Mouse (Mus musculus) embryonic fibroblast, embryonic 13.5 days (primary cell): Measurements from ENCODE around the gene Igfbpl1. TPM values are rescaled to one million over a fixed set of nuclear protein-coding genes. Genes with fewer than 3 reads are reported as not detected.

Experiments
- H3K27ac ChIP-seq: 2 replicates; pipeline ENCODE4 v1.5.1; 2012; ENCODE audit warnings: low read length, control low read depth, inconsistent platforms; ENCODE audit not compliant: insufficient read depth
- H3K4me1 ChIP-seq: 2 replicates; pipeline ENCODE4 v1.6.1; 2011; ENCODE audit warnings: low read length; ENCODE audit not compliant: control insufficient read depth, insufficient read depth
- H3K4me3 ChIP-seq: 2 replicates; pipeline ENCODE4 v1.5.1; 2011; ENCODE audit warnings: mild to moderate bottlenecking, control low read depth, low read length; ENCODE audit not compliant: insufficient read depth
- CTCF ChIP-seq: IDR thresholded peaks from 2 replicates; pipeline ENCODE4 v1.5.1; 2011; ENCODE audit warnings: mild to moderate bottlenecking, control low read depth, low read length, moderate library complexity, borderline replicate concordance; ENCODE audit not compliant: insufficient read depth
- POLR2A ChIP-seq: IDR thresholded peaks from 2 replicates; pipeline ENCODE4 v1.6.1; 2011; ENCODE audit warnings: low read depth, mild to moderate bottlenecking, control low read depth, low read length, moderate library complexity
- polyA plus RNA-seq: library from polyadenylated mRNA; stranded (reverse); fragments of >200 nt; gene quantifications from 2 replicates; pipeline ENCODE4 v1.2.4, GENCODE M21; 2011; ENCODE audit warnings: low read depth; ENCODE audit not compliant: missing spikeins, insufficient read length

The Igfbpl1 gene
- polyA plus RNA-seq, 1 experiment, result 0.49 TPM

DNA sequence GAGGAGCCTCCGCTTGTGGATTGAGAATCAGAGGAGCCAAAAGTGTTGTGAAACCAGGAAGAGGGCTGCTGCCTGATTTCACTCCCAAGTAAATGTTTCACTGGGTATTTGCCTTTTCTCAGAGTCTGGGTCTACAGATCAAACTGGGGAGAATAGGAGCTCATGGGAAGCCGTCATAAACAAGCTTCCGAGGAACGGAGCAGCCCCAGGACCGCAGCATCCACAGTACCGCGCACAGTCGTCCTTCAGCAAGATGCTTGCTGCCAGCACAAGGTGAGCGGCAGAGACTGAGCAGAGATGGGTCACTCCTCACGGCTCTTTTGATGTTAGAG is 22.1 kb upstream of the Igfbpl1 start:
- Histone ChIP-seq H3K27ac (no peak overlapping the region), H3K4me1 (peaks cover 4% of the 10 kb centered on the region), H3K4me3 (no peak overlapping the region)
- no peak for TF ChIP-seq CTCF
- no peak for TF ChIP-seq POLR2A

DNA sequence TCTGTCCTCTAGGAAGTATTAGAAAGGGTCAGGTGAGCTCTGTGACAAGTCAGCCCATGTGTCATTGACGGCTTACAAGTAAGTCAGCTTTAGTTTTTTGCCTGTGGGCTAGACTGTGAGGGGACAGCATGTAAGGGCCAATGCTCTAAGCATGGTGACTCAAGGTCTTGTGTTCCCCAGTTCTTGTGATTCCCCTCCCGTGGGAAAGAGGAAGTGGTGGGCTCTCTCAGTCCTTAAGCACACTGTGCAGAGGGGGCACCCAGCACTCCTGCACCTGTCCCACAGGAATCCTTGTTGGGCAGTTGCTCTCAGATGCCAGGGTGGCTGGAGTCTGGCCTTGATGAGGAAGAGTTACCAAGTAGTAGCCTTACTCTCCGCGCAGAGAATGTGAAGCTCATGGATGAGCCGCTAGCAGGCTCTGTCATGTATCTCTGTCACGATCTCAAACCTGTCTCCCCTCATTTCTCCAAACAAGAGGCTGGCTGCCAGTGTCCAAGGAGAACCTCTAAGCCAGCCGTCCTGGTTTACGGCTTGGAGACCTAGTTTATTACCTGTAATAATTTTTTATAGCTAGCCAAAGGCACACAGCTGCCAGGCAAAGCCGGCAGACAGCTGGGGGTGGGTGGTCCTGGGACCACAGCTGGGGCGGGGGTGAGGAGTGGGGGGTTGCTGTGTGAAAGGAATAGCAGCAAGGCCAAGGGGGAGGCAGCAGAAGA is 21.5 kb upstream of the Igfbpl1 start, which contains the start of gene Stra6l:
Gene Stra6l, plus strand, starts transcription at position 556 of the 716 bp plus-strand sequence.
- no peak within 1 kb of the TSS for H3K27ac ChIP-seq
- no peak within 1 kb of the TSS for H3K4me3 ChIP-seq

GRCm38 (mm10) chr4:45846263-45846662 is 19.5 kb upstream of the Igfbpl1 start:
- TF ChIP-seq CTCF, result no peak
- TF ChIP-seq POLR2A, result no peak
- Histone ChIP-seq H3K27ac (no peak overlapping the region), H3K4me1 (peaks cover under 1% of the 10 kb centered on the region; the same call in 1 of the 2 replicates), H3K4me3 (no peak overlapping the region)

More for the DNA sequence above, 21.5 kb upstream of the Igfbpl1 start, which contains the start of gene Stra6l:
- H3K4me1 ChIP-seq, result peaks cover 4% of the 10 kb centered on the region
- TF ChIP-seq CTCF, result no peak
- no peak for TF ChIP-seq POLR2A

DNA sequence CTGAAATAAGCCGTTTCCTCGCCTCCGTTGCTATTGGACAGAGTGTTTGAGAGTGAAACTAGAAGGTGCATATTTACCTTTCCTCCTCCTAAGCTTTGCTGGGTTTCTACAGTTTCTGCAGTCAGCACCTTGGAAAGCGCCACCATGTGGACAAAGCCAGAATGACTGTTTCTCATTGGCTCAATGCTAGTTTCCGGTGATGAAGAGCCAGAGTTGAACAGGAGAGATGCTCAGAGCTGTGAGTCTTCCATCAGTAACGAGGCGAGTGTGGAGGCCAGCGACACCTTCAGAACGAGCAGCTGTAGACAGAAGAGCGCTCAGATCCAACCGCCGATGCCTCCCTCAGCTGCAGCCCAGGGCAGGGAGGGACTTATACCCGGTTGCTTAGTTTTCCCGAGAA is 17.6 kb upstream of the Igfbpl1 start:
- no peak for TF ChIP-seq CTCF
- Histone ChIP-seq H3K4me3 (no peak overlapping the region), H3K27ac (no peak overlapping the region), H3K4me1 (no peaks in the 10 kb centered on the region)

DNA sequence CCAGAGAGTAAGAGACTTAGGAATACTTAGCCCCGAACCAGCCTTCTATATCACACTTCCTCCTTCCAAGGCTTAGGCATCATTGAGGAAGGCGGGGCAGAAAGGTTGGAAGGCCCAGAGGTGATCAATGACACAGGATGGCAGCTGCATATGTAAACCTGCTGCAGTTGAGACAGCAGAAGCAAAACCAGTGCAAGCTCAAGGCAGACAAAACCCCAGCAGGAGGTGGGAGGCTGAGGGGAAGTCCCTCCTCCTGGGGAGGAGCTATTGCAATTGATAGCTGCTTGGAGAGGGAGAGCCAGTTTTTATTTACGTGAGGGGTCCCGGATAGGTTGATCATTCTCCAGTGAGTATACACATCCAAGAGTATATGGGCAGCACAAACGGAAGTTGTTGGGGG is 6.7 kb upstream of the Igfbpl1 start:
- Histone ChIP-seq H3K27ac (no peak overlapping the region), H3K4me1 (no peaks in the 10 kb centered on the region), H3K4me3 (no peak overlapping the region)
- no peak for TF ChIP-seq POLR2A
- TF ChIP-seq CTCF, result no peak

- Histone ChIP-seq H3K4me3 (no peak overlapping the region), H3K4me1 (no peaks in the 10 kb centered on the region), H3K27ac (no peak overlapping the region)
- TF ChIP-seq CTCF, result no peak
- no peak for TF ChIP-seq POLR2A
These were observed 5.3 kb upstream of the Igfbpl1 start for GRCm38 (mm10) chr4:45831996-45832395.

DNA sequence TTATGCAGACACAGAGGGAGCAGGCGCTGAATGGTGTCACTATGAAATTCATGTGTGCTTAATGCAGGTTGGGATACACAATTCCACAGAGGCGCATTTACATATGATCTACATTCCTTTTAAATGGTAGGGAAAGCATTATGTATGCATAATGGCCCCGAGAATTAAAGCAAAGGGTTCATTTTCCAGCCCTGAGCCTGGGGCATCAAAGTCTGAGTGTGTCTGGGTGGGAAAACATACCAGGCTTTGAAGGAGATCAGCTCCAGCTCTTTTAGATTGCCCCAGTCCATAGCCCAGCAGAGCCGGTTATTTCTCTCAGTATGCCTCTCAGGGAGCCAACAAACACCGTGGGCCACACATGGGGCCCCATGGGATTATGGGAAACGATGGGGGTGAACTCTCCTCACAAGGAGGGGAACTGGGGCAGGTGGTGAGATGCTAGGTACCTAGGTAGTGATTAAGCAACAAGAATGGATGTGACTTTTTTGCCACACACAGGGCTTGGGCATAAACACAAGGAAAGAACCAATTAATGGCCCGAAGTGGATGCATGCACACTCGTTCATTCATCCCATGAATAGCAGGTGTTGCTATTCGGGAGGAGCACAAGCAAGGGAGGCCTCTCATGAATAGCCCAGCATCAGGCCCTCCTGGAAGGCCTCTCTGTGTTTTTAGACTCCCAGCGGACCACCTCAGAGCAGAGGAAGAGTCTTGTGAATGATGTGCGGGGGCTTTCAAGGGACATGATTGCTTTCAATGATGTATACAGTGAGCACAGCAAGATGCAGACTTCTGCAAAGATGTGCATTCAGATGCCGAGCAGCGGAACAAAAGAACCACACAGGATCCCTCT is 3.4 kb upstream of the Igfbpl1 start:
- H3K4me1 ChIP-seq, result no peaks in the 10 kb centered on the region
- H3K4me3 ChIP-seq, result no peak overlapping the region
- no peak overlapping the region for H3K27ac ChIP-seq
- TF ChIP-seq CTCF (no peak), POLR2A (no peak)

DNA sequence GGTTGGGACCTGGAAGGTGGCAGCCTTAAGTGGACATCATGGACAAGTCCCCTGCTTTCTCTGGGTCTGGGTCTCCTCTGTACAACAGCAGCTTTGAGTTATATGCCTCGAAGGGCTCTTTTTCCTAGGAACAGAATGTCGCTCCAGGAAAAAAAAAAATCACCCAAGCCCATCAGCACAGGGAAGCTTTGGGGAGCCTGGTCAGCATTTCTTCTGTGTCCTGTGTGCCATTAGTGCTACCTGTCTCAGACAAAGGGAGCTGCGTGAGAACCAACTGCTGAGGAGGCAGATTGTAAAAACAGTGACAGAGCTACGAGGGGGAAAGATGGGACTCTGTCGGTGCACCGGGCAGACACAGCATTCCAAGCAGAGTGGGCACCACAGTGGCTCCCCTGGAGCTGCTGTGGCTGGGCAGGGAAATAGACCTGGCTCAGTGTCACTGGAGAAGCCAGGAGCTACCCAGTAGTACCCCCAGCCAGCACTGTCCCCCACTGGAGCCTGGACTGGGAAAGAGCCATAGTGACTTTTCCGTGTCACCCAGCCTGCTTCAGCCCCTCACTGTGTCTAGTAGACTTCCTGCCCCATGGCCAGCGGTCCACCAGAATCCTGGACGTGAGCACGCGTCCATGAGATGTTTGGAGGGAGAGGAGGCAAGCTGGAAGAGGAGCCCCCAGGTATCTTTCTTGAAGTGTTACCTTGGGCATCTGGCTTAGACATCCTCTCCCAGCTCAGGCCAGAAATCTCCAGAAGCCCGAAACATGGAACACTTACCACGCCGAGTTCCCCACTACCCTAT is 1.8 kb downstream of the Igfbpl1 start:
- no peak overlapping the region for H3K4me3 ChIP-seq
- H3K27ac ChIP-seq, result no peak overlapping the region

DNA sequence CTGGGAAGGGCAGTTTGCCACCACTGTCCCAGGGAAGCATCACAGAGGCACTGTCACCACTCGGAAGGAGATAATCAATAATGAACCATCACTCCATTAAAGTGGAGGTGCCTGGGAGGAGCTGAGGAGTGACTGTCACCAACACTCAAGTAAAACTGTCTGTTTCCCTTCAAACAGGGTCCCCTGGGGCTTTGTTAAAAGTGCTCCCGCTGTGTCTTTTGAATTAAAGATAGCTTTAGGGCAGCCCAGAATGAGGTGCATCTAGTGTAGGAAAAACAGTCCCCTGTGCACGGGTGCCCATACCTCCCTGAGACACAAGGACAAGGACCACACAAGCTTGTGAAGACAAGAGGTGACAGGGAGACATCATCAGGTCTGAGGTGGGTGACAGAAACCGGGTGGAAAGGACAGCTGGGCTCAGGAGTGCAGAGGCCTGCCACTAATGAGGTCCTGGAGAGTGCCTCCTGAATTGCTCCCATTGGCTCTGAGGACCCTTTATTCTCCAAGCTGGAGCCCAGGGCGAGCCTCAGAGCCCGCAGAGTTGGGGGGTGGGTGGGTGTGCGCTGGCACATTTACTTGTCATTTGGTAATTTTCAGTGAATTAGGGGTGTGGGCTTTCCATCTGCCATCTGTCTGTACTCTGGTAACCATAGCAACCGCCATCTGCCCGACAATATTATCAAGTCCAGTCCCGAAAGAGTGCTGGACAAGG is 2.5 kb downstream of the Igfbpl1 start:
- H3K27ac ChIP-seq, result no peak overlapping the region
- TF ChIP-seq CTCF (no peak), POLR2A (no peak)
- no peaks in the 10 kb centered on the region for H3K4me1 ChIP-seq
- H3K4me3 ChIP-seq, result no peak overlapping the region

More for the DNA sequence above, 1.8 kb downstream of the Igfbpl1 start:
- no peak for TF ChIP-seq CTCF
- TF ChIP-seq POLR2A, result no peak
- no peaks in the 10 kb centered on the region for H3K4me1 ChIP-seq
